Mouse (Mus musculus) ES-E14 (cell line): ENCODE measurements around the gene Inf2. TPM values are rescaled to one million over a fixed set of nuclear protein-coding genes. Genes with fewer than 3 reads are reported as not detected.

Experiments used
- DNase-seq: peaks from one replicate; pipeline ENCODE4 v3.0.0-alpha.2; 2013; ENCODE audit warnings: low read depth, low spot score
- H3K27ac ChIP-seq: 2 replicates; pipeline ENCODE4 v1.5.1; 2012; ENCODE audit warnings: low read depth, mild to moderate bottlenecking, low read length, moderate library complexity, mixed read lengths; ENCODE audit not compliant: poor library complexity, insufficient read depth, severe bottlenecking
- H3K36me3 ChIP-seq: 2 replicates; pipeline ENCODE4 v1.6.1; 2012; ENCODE audit warnings: mild to moderate bottlenecking, low read length, moderate library complexity, mixed read lengths; ENCODE audit not compliant: control insufficient read depth, poor library complexity, insufficient read depth, severe bottlenecking
- H3K4me1 ChIP-seq, 2 experiments: fragments of 150-350 bp in 1 of 2; sonication (generic) in 1 of 2; 2 replicates each; pipeline ENCODE4 v1.6.1; 2012; ENCODE audit warnings: low read length in 2 of 2, mild to moderate bottlenecking in 1 of 2, mixed read lengths in 1 of 2; ENCODE audit not compliant: control insufficient read depth in 2 of 2, insufficient read depth in 2 of 2, poor library complexity in 1 of 2
- H3K4me3 ChIP-seq, 2 experiments: fragments of 150-350 bp in 1 of 2; sonication (generic) in 1 of 2; 2 replicates each; pipeline ENCODE4 v1.5.1; 2012; ENCODE audit warnings: low read length in 2 of 2, low read depth in 1 of 2, mild to moderate bottlenecking in 1 of 2, mixed read lengths in 1 of 2; ENCODE audit not compliant: insufficient read depth in 1 of 2, poor library complexity in 1 of 2, severe bottlenecking in 1 of 2
- H3K9ac ChIP-seq: 2 replicates; pipeline ENCODE4 v1.6.1; 2012; ENCODE audit warnings: low read depth, mild to moderate bottlenecking, low read length, mixed read lengths; ENCODE audit not compliant: poor library complexity, insufficient read depth, severe bottlenecking
- H3K9me3 ChIP-seq: fragments of 150-350 bp; sonication (generic); 2 replicates; pipeline ENCODE4 v1.6.1; 2012; ENCODE audit warnings: low read depth, mild to moderate bottlenecking, low read length; ENCODE audit not compliant: control insufficient read depth, insufficient read depth
- CHD2 ChIP-seq: IDR thresholded peaks from 2 replicates; pipeline ENCODE4 v1.6.1; 2014; ENCODE audit warnings: mild to moderate bottlenecking, low read depth, low read length, inconsistent platforms
- HCFC1 ChIP-seq: IDR thresholded peaks from 2 replicates; pipeline ENCODE4 v1.6.1; 2012; ENCODE audit warnings: low read length, inconsistent platforms, borderline replicate concordance; ENCODE audit not compliant: insufficient read depth
- MAFK ChIP-seq: IDR thresholded peaks from 2 replicates; pipeline ENCODE4 v1.6.1; 2014; ENCODE audit warnings: mild to moderate bottlenecking, low read depth, low read length, inconsistent platforms; ENCODE audit not compliant: insufficient read depth
- ZC3H11A ChIP-seq: IDR thresholded peaks from 2 replicates; pipeline ENCODE4 v1.6.1; 2012; ENCODE audit warnings: low read depth, mild to moderate bottlenecking, inconsistent platforms, low read length, borderline replicate concordance
- ZNF384 ChIP-seq: IDR thresholded peaks from 2 replicates; pipeline ENCODE4 v1.6.1; 2012; ENCODE audit warnings: low read depth, low read length, inconsistent platforms
- in situ Hi-C, 2 experiments: fragments of 600-800 bp; cut with MboI; formaldehyde crosslinking; loops; one replicate each; pipeline ENCODE4 v1.15.1; 2025; ENCODE audit warnings: low sequenced_read_pairs in 2 of 2, inconsistent platforms in 1 of 2; ENCODE audit not compliant: unreplicated experiment in 2 of 2
- total RNA-seq: library from RNA; depleted of rRNA; stranded (reverse); fragments of 300-350 nt; gene quantifications from 2 replicates; pipeline ENCODE4 v1.2.3, GENCODE M21; 2012

The Inf2 gene
- total RNA-seq, 1 experiment: 21.0 TPM

- no peak for DNase-seq
- in situ Hi-C loops: no loop called here
- H3K4me1 ChIP-seq: 0 out of 4 replicates have a peak, but pooled peaks cover 0 to 4% of the 10 kb centered on the region in 2 experiments
- H3K27ac ChIP-seq: no peak overlapping the region
- no peak overlapping the region for H3K9ac ChIP-seq
- no peaks in the 10 kb centered on the region for H3K9me3 ChIP-seq
- H3K4me3 ChIP-seq: no peak overlapping the region
- peaks cover 59% of the 10 kb centered on the region for H3K36me3 ChIP-seq
- no peak for TF ChIP-seq ZNF384
- no peak for TF ChIP-seq ZC3H11A
- no peak for TF ChIP-seq HCFC1
- no peak for TF ChIP-seq MAFK
Observed at GRCm38 (mm10) chr12:112651778-112652439, 63.3 kb downstream of the Inf2 start.

GRCm38 (mm10) chr12:112653157-112653824 lies 64.7 kb downstream of the Inf2 start:
- TF ChIP-seq ZNF384: no peak
- TF ChIP-seq CHD2: no peak
- TF ChIP-seq HCFC1: no peak
- TF ChIP-seq MAFK: no peak
- TF ChIP-seq ZC3H11A: peak; percentile 28; the same call in 1 of the 2 replicates
- 0 out of 4 replicates have a peak, but pooled peaks cover 0 to 4% of the 10 kb centered on the region in 2 experiments for H3K4me1 ChIP-seq
- no peak overlapping the region for H3K27ac ChIP-seq
- no peak overlapping the region for H3K9ac ChIP-seq
- no peak overlapping the region for H3K4me3 ChIP-seq
- no peaks in the 10 kb centered on the region for H3K9me3 ChIP-seq
- DNase-seq: peak; percentile 73
- H3K36me3 ChIP-seq: peaks cover 55% of the 10 kb centered on the region
- in situ Hi-C loops: no loop called here

- H3K9me3 ChIP-seq: no peaks in the 10 kb centered on the region
- in situ Hi-C loops: no loop called here
Observed at GRCm38 (mm10) chr12:112654076-112654475, 65.5 kb downstream of the Inf2 start.

GRCm38 (mm10) chr12:112658619-112659018 lies 70.0 kb downstream of the Inf2 start:
- no peak overlapping the region for H3K4me3 ChIP-seq
- DNase-seq: no peak
- 0 out of 4 replicates have a peak, but pooled peaks cover 0 to 2% of the 10 kb centered on the region in 2 experiments for H3K4me1 ChIP-seq
- no peaks in the 10 kb centered on the region for H3K9me3 ChIP-seq
- no peak overlapping the region for H3K9ac ChIP-seq
- no peak for TF ChIP-seq MAFK
- TF ChIP-seq ZNF384: no peak
- TF ChIP-seq CHD2: no peak
- TF ChIP-seq ZC3H11A: no peak
- no peak for TF ChIP-seq HCFC1
- in situ Hi-C loops: no loop called here
- H3K27ac ChIP-seq: no peak overlapping the region
- H3K36me3 ChIP-seq: peaks cover 40% of the 10 kb centered on the region

More at GRCm38 (mm10) chr12:112654076-112654475, 65.5 kb downstream of the Inf2 start:
- no peak for DNase-seq
- H3K4me1 ChIP-seq: 0 out of 4 replicates have a peak, but pooled peaks cover 0 to 4% of the 10 kb centered on the region in 2 experiments
- no peak overlapping the region for H3K9ac ChIP-seq
- H3K27ac ChIP-seq: no peak overlapping the region
- peaks cover 54% of the 10 kb centered on the region for H3K36me3 ChIP-seq
- no peak overlapping the region for H3K4me3 ChIP-seq
- TF ChIP-seq HCFC1 (no peak), MAFK (no peak), ZC3H11A (no peak), ZNF384 (no peak), CHD2 (no peak)
